Comparison of ENCODE assay signal across 8 mouse cellular contexts in the genomic region with DNA sequence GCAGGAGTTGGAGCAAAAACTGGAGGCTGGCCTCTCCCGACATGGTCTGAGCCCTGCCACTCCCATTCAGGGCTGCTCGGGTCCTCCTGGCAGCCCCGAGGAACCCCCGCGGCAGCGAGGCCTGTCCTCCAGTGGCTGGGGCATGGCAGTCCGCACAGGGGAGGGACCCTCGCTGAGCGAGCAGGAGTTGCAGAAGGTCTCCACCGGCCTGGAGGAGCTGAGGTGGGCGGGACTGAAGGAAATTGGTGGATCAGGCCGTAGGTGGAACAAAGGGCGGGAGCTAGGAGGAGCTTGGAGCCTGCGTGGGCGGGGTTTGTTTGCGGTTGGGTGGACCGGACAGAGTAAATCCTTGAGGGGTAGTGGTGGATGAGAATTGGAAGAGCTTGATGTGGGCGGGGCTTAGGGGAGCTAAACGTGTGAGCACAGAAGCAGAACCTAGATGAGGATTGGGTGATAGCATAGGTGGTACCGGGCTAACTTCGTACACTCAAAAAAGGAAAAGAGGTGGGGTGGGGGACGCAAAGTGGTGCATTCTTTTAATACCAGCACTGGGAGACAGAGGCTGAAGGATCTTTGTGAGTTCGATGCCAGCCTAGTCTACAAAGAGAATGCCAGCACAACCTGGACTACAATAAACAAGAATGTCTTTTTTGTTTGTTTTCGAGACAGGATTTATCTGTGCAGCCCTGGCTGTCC. TPM values are rescaled to one million over a fixed set of nuclear protein-coding genes. Genes with fewer than 3 reads are reported as not detected.
DNase-seq lines count a peak whose midpoint lies in the region; ATAC-seq lines count a peak whose summit lies in the region.

No protein-coding gene starts in this region.

- H3K36me3 ChIP-seq in hindbrain, embryonic 14.5 days (replicated peaks; ENCODE audit: control insufficient read depth, insufficient read depth): no peaks in the 10 kb centered on the region

- WGBS in hindbrain, embryonic 14.5 days: 6% methylated on average over 24 of the region's 24 CpGs

- H3K9me3 ChIP-seq in hindbrain, embryonic 14.5 days (ENCODE audit: control insufficient read depth, low read length): no peaks in the 10 kb centered on the region

- peak overlapping the region; percentile 71 for H3K4me2 ChIP-seq in hindbrain, embryonic 14.5 days (replicated peaks)

- H3K9ac ChIP-seq in hindbrain, embryonic 14.5 days: peak overlapping the region; percentile 59

- H3K27ac ChIP-seq in hindbrain, embryonic 14.5 days: no peak overlapping the region

- H3K27me3 ChIP-seq in hindbrain, embryonic 14.5 days (ENCODE audit: control insufficient read depth, insufficient read depth, low read length): peaks cover 29% of the 10 kb centered on the region

- peak; percentile 99 for DNase-seq in ZHBTc4 (ENCODE audit: low read depth, low spot score)
- peak; percentile 53 to 69 for DNase-seq in cerebellum, postnatal 4 days (ENCODE audit: low spot score in 2 of 2)
- DNase-seq in frontal cortex, postnatal 36 days (ENCODE audit: low spot score in 2 of 2): peak; percentile 78 to 83
- DNase-seq in hindbrain, embryonic 14.5 days (ENCODE audit: low spot score): peak; percentile 81
- DNase-seq in layer of hippocampus, postnatal 25 days (ENCODE audit: extremely low spot score in 1 of 2, low spot score in 1 of 2): peak; percentile 55 to 69
- peak; percentile 97 for DNase-seq in lung, postnatal 25 days (ENCODE audit: low spot score)
- DNase-seq in retina, embryonic 14.5 days (ENCODE audit: low spot score): peak; percentile 92
- DNase-seq in urinary bladder, adult 18-20 months (ENCODE audit: low spot score in 2 of 2): peak; percentile 92

- peak; percentile 88 for ATAC-seq in hindbrain, embryonic 14.5 days (ENCODE audit: low FRiP score)

- H3K4me1 ChIP-seq in hindbrain, embryonic 14.5 days (replicated peaks; ENCODE audit: control insufficient read depth, insufficient read depth, low read length): peaks cover 8% of the 10 kb centered on the region; the same call in 1 of the 2 replicates

- peak overlapping the region; percentile 37 for H3K4me3 ChIP-seq in hindbrain, embryonic 14.5 days (replicated peaks; ENCODE audit: low read length)

RNA-seq across cellular contexts. Expression of gene Tsks, which starts 9.8 kb away (rescaled TPM):
- polyA plus RNA-seq in hindbrain, embryonic 14.5 days (2014; fragmentation: Nextera tagmentation; extraction: Ambion mirVana): 0.14 and 0.33 TPM in 2 replicates
- total RNA-seq in layer of hippocampus, postnatal 25 days (2021): 1 to 10 TPM in 1 of 2 experiments, under 1 TPM in 1; 0.73 to 1.0 TPM

RNA-seq across cellular contexts. Expression of gene Cpt1c, which starts 21.9 kb away (rescaled TPM):
- polyA plus RNA-seq in hindbrain, embryonic 14.5 days (2014; fragmentation: Nextera tagmentation; extraction: Ambion mirVana): 53.3 and 53.8 TPM in 2 replicates
- total RNA-seq in layer of hippocampus, postnatal 25 days (2021): 100 to 1,000 TPM; 117 to 128 TPM

RNA-seq across cellular contexts. Expression of gene Ap2a1, which starts 23.5 kb away (rescaled TPM):
- 123 and 135 TPM in 2 replicates for polyA plus RNA-seq in hindbrain, embryonic 14.5 days (2014; fragmentation: Nextera tagmentation; extraction: Ambion mirVana)
- total RNA-seq in layer of hippocampus, postnatal 25 days (2021): 100 to 1,000 TPM; 304 to 306 TPM

RNA-seq across cellular contexts. Expression of gene Prmt1, which starts 33.6 kb away (rescaled TPM):
- 194 and 210 TPM in 2 replicates for polyA plus RNA-seq in hindbrain, embryonic 14.5 days (2014; fragmentation: Nextera tagmentation; extraction: Ambion mirVana)
- total RNA-seq in layer of hippocampus, postnatal 25 days (2021): 100 to 1,000 TPM; 161 to 174 TPM

RNA-seq across cellular contexts. Expression of gene Irf3, which starts 44.7 kb away (rescaled TPM):
- polyA plus RNA-seq in hindbrain, embryonic 14.5 days (2014; fragmentation: Nextera tagmentation; extraction: Ambion mirVana): 52.1 and 56.9 TPM in 2 replicates
- 10 to 100 TPM; 39.5 to 40.1 TPM for total RNA-seq in layer of hippocampus, postnatal 25 days (2021)
